Mouse (Mus musculus): ENCODE data around the gene Grk2.

Gene Grk2

GRCm38 (mm10) chr19:4304251-4304821, 1.7 kb downstream of the Grk2 start:
- in situ Hi-C loops (cut with MboI; ENCODE audit: unreplicated experiment in 2 of 2) = no loop called here

- in situ Hi-C loops (cut with MboI; ENCODE audit: unreplicated experiment in 2 of 2) = no loop called here
These were observed 2.4 kb downstream of the Grk2 start for GRCm38 (mm10) chr19:4303640-4303995.

GRCm38 (mm10) chr19:4302936-4303639, 2.9 kb downstream of the Grk2 start:
- in situ Hi-C loops (cut with MboI; ENCODE audit: unreplicated experiment in 2 of 2) = no loop called here

GRCm38 (mm10) chr19:4301735-4302651, 4.0 kb downstream of the Grk2 start:
- in situ Hi-C loops (cut with MboI; ENCODE audit: unreplicated experiment in 2 of 2) = no loop called here

GRCm38 (mm10) chr19:4300852-4301734, 4.9 kb downstream of the Grk2 start:
- in situ Hi-C loops (cut with MboI; ENCODE audit: unreplicated experiment in 2 of 2) = no loop called here

- in situ Hi-C loops (cut with MboI; ENCODE audit: unreplicated experiment in 2 of 2) = no loop called here
These were observed 5.7 kb downstream of the Grk2 start for GRCm38 (mm10) chr19:4300271-4300704.

- in situ Hi-C loops (cut with MboI; ENCODE audit: unreplicated experiment in 2 of 2) = loop anchor here in 1 of 2 experiments (10.0 kb wide), 1 partner anchor 365 kb away; the partner anchor contains the start of gene Unc93b1
These were observed 6.3 kb downstream of the Grk2 start for GRCm38 (mm10) chr19:4299574-4300270.

- in situ Hi-C loops (cut with MboI; ENCODE audit: unreplicated experiment in 2 of 2) = loop anchor here in 1 of 2 experiments (10.0 kb wide), 1 partner anchor 364 kb away; the partner anchor contains the start of gene Unc93b1
These were observed 6.9 kb downstream of the Grk2 start for GRCm38 (mm10) chr19:4299126-4299525.

GRCm38 (mm10) chr19:4298322-4299121, 7.5 kb downstream of the Grk2 start:
- in situ Hi-C loops (cut with MboI; ENCODE audit: unreplicated experiment in 2 of 2) = loop anchor here in 1 of 2 experiments (10.0 kb wide), 1 partner anchor 364 kb away; the partner anchor contains the start of gene Unc93b1

- in situ Hi-C loops (cut with MboI; ENCODE audit: unreplicated experiment in 2 of 2) = loop anchor here in 1 of 2 experiments (10.0 kb wide), 1 partner anchor 363 kb away; the partner anchor contains the start of gene Unc93b1
These were observed 8.2 kb downstream of the Grk2 start for GRCm38 (mm10) chr19:4297851-4298250.

GRCm38 (mm10) chr19:4296611-4297010, 9.4 kb downstream of the Grk2 start:
- in situ Hi-C loops (cut with MboI; ENCODE audit: unreplicated experiment in 2 of 2) = loop anchor here in 1 of 2 experiments (10.0 kb wide), 1 partner anchor 362 kb away; the partner anchor contains the start of gene Unc93b1

GRCm38 (mm10) chr19:4295391-4295790, 10.6 kb downstream of the Grk2 start:
- in situ Hi-C loops (cut with MboI; ENCODE audit: unreplicated experiment in 2 of 2) = loop anchor here in 1 of 2 experiments (10.0 kb wide), 1 partner anchor 361 kb away; the partner anchor contains the start of gene Unc93b1

GRCm38 (mm10) chr19:4294381-4295097, 11.5 kb downstream of the Grk2 start:
- in situ Hi-C loops (cut with MboI; ENCODE audit: unreplicated experiment in 2 of 2) = loop anchor here in 1 of 2 experiments (10.0 kb wide), 1 partner anchor 360 kb away; the partner anchor contains the start of gene Unc93b1

GRCm38 (mm10) chr19:4291161-4291560, 14.9 kb downstream of the Grk2 start:
- in situ Hi-C loops (cut with MboI; ENCODE audit: unreplicated experiment in 2 of 2) = loop anchor here in 1 of 2 experiments (10.0 kb wide), 1 partner anchor 356 kb away; the partner anchor contains the start of gene Unc93b1

GRCm38 (mm10) chr19:4290749-4291148, 15.3 kb downstream of the Grk2 start:
- in situ Hi-C loops (cut with MboI; ENCODE audit: unreplicated experiment in 2 of 2) = loop anchor here in 1 of 2 experiments (10.0 kb wide), 1 partner anchor 356 kb away; the partner anchor contains the start of gene Unc93b1

- in situ Hi-C loops (cut with MboI; ENCODE audit: unreplicated experiment in 2 of 2) = no loop called here
These were observed 22.4 kb downstream of the Grk2 start for GRCm38 (mm10) chr19:4283653-4284052.

- in situ Hi-C loops (cut with MboI; ENCODE audit: unreplicated experiment in 2 of 2) = no loop called here
These were observed 23.0 kb downstream of the Grk2 start, which contains the start of gene Ankrd13d for GRCm38 (mm10) chr19:4282898-4283553. Ankrd13d (minus strand) TSS chr19:4283137.
